Mouse (Mus musculus) thymus, postnatal 4 days (tissue): ENCODE results near the gene Abat.
"Not testable (repeated sequence)": the region's sequence is repeated elsewhere in the genome, so short reads cannot be mapped to it uniquely, and the experiment has no call there.

ENCODE experiments used
- DNase-seq: peaks from one replicate; pipeline ENCODE4 v3.0.0; 2021

The Abat gene

DNA sequence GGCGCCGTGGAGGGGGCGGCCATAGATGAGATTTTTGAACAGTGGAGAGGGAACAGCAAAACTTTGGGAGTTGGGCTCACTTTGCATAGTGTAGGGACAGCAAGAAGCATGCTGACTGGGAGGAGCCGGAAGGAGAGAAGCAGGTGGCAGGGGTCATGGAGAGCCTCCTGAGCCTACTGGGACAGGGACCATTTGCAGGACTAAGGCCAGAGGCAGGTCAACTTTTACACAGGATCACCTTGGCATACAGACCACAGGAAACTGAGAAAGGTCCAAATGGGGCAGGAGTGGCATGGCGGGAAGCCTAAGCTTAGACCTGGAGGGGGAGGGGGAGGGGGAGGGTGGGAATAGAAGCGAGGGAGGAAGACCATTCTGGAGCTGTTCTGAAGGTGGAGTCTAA, 20.2 kb downstream of the Abat start:
- DNase-seq = no peak

DNA sequence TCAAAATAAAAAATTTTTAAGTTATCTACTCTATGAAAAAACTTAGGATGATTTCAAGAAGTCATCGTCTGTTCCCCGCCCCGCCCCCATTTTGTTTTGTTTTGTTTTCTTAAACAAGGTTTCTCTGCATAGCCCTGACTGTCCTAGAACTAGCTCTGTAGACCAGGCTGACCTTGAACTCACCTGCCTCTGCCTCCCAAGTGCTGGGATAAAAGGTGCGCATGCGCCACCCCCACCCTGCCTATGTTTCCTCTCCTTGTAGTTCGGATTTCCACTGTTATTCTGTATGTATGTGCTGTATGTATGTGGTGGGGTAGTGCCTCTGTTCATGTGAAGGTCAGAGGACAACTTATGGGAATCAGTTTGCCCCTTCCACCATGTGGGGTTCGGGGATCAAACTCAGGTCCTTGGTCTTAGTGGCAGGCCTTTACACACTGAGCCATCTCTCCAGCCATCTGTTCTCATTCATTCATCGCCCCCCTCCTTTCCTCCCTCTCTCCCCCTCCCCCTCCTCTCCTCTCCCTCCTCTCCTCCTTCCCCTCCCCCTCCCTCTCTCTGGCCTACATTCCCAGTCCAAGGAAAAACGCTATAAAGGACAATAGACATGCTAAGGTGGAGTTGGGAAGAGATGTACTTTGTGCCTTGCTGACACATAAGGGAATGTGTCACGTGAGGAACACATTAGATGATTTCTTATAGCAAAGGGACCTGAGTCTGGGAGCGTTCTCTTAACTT, 21.4 kb downstream of the Abat start:
- no peak for DNase-seq

DNA sequence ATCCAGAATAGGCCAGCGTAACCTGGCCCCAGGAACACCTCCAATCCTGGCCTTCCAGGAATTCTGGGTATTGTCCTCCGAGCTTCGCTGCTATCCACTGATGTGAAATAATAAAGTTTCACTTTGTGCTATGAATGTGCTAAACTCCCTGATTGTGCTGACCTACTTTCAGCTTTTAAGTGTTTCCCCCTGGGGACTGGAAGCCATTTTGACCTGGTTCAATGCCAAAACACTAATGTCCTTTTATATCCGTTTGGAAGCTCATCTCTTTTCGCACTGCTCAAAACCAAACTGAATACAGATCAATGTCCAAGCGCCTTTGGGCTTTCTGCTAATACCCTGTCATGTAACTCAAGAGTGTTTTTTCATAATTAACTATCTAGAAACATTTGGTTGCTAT, 22.2 kb downstream of the Abat start:
- no peak for DNase-seq

DNA sequence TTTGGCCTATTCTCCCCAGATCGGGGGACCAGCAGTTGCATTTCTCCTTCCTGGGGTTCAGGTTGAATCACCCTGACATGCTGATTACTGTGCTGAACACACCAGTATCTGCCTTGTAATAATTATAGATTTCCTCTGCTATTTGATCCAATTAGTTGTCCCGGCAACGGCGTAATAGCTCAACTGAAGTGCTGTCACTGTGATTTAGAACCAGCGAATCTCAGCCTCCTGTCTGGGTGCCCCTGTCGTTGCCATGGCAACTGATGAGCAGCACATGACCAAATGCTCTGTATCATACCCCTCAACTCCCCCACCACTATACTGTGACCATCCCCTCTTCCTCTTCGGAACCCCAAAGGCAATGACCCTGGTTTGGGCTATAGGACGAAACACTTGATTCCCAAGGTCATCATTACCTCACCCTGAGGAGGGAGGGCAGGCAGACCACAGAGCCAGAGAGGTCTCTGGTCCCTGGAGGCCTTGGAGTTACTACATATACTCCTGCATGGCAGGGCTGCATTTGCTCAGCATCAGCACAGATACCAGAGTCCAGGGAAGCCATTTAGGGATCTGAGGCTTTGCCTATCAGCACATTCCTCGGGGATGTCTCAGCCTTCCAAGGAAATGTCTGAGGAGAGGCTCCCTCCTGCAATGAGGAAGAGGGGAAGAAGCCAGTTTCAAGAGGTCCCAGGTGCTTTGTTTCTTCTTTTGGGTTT, 26.1 kb downstream of the Abat start:
- no peak for DNase-seq

GRCm38 (mm10) chr16:8540859-8541314, 27.7 kb downstream of the Abat start:
- no peak for DNase-seq

- DNase-seq = no peak
Measured at GRCm38 (mm10) chr16:8547836-8548235, 34.6 kb downstream of the Abat start.

- no peak for DNase-seq
Measured at GRCm38 (mm10) chr16:8549506-8549905, 36.3 kb downstream of the Abat start.

GRCm38 (mm10) chr16:8554351-8554750, 41.1 kb downstream of the Abat start:
- DNase-seq = no peak

DNA sequence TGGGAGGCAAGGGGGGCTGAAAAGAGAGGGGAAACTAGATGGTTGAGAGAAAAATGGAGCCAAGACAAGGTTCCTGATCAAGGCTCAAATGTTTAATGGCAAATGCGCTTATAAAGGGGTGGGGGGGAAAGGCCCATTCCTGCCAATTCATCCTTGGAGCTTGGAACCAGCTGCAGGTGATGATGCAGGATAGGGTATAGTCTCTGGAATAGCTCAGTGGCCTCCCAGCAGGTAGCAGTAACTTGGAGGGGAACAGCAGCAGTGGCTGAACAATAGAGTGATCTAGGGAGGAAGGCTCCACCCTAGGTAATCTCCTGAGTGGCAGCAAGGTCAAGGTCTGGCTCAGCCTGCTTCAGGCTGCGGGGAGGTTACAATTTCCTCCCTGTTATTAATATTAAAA, 41.5 kb downstream of the Abat start:
- not testable (repeated sequence) for DNase-seq

DNA sequence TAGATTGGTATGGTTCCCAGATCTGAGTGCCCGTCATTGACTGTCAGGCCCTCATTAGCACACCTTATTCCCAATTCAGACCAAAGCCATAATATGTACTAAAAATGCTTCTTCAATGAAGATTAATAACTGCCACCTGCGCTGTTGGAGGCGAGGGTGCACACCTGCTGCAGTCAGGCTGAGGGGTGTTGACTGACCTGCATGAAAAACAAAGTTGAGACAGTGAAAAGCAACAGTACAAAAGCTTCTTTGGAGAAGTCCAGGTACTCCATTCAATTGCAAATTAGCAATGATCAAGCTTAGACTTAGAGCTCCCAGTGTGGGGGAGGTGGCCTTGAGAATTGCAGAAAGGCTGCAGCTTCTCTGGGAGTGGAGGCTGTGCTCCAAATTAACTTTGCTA, 42.1 kb downstream of the Abat start:
- not testable (repeated sequence) for DNase-seq

- DNase-seq = no peak
Measured at GRCm38 (mm10) chr16:8560079-8560478, 46.9 kb downstream of the Abat start.

- DNase-seq = not testable (repeated sequence)
Measured at GRCm38 (mm10) chr16:8561101-8561500, 47.9 kb downstream of the Abat start.

- not testable (repeated sequence) for DNase-seq
Measured at GRCm38 (mm10) chr16:8561856-8562255, 48.6 kb downstream of the Abat start.

DNA sequence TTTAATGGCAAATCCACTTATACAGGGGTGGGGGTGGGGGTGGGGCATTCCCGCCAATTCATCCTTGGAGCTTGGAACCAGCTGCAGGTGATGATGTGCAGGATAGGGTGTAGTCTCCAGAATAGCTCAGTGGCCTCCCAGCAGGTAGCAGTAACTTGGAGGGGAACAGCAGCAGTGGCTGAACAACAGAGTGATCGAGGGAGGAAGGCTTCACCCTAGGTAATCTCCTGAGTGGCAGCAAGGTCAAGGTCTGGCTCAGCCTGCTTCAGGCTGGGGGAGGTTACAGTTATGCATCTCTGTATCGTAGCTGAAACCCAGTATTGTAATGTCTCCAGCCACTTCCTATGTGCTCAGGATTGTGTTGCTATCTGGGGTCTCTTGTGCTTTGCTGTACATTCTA, 49.6 kb downstream of the Abat start:
- not testable (repeated sequence) for DNase-seq

DNA sequence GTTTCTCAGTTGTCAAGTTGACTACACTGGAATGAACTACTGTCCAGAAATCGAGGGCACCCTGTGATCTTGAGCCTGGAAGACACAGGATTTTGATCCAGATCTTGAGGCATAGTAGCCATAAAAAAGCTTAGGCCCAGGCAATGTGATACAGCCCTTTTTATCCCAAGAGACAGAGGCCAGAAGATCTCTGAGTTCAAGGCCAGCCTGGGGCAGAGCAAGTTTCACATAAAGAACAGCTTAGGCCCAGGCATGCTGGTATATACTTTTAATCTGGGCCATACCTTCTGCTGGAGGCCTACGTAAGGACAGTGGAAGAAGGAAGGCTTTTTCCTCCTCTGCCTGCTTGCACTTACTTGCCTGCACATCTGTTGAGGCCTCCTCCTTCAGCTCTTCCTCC, 51.6 kb downstream of the Abat start:
- DNase-seq = no peak

DNA sequence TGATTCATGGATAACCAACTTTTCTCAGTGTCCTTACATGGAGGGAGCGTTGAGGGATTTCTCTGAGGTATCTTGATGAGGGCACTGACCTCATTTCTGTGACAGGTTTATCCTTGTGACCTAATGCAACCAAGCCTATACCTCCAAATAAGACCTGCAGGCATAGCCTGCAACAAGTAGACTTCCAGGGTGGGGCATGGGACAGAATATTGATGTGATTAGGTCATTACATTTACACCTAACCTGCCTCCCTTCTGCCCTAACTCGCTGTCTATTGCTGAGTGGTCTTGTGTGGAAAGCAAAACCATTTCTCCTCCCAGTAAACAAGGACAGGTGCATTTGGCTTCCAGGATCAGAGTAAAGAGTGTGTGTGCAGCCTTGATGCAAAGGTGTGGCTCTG, 52.3 kb downstream of the Abat start:
- no peak for DNase-seq

DNA sequence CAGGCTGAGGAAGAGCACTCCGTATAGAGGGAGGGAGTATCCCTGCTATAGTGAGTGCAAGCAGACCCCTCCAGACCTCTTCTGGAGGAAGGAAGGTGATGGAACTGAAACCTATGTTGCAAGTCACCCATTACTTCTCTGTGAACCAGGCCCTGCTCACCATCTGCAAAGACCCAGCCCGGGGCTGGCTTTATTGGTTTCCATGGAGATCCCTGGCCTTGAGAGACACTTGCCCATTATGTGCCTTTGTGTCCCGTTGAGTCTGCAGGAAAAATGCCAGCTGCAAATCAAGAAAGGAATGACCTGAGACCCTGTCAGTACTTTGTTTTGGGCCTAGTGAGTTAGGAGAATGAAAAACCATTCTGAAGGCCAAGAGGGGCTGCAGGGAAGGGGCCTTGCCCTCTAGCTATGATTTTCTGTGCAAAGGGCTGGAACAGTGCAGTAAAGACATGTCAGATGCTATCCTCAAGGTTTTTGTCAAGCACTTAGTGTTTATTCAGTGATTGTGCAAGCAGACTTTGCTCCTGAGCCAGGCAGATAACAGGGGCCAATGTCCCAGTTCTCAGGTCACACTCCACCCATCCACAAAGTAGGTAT, 53.0 kb downstream of the Abat start:
- DNase-seq = no peak

DNA sequence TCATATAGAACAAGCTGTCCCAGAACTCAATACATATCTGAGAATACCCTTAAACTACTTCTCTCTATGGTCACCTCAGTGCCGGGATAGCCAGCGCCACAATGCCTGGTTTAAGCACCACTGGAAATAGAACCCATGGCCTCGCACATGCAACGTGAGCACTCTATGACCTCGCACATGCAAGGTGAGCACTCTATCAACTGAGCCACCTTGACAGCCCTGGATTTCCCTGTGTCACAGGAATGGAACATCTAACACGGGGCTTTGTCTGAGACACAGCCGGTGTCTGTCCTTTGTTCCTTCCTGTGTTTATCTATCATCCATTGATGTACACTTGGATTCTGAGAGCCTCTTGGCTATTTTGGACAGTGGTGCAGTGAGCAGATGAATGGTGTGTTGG, 55.7 kb downstream of the Abat start:
- no peak for DNase-seq

- no peak for DNase-seq
Measured at GRCm38 (mm10) chr16:8570336-8570735, 57.1 kb downstream of the Abat start.

- DNase-seq = no peak
Measured at GRCm38 (mm10) chr16:8570901-8571615, 57.8 kb downstream of the Abat start.

GRCm38 (mm10) chr16:8573041-8573440, 59.8 kb downstream of the Abat start:
- no peak for DNase-seq

DNA sequence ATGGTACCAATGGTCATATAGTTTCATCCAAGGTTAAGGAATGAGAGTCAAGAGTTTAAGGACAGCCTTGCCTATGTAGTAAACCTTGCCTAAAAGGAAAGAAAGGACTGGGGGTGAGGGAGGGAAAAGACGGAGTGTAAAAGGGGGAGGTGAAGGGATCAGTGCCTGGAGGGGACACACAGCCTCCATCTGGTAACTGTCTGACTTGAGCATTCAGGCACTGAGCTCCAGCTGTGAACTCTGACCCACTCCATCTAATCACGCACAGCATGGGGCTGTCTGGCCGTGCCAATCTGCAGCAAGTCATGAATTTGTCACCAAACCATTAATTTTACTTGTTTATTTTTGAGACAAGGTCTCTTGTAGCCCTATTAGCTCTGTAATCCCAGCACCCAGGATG, 60.5 kb downstream of the Abat start:
- no peak for DNase-seq

DNA sequence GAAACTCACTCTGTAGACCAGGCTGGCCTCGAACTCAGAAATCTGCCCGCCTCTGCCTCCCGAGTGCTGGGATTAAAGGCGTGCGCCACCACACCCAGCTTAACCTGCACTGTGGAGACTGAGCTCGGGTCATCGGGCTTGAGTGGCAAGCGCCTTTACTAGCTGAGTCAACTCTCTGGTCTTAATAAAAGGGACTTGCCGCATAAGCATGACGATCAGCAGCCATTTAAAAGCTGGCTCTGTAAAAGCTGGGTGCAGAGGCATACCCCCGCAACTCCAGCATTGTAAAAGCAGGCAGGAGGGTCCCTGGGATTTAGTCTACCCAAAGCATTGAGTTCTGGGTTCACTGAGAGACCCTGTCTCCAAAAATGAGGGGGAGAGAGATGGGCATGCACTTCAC, 61.1 kb downstream of the Abat start:
- DNase-seq = no peak
